Mouse (Mus musculus) heart, embryonic 10.5 days (tissue): ENCODE measurements at regions not wholly inside any gene's neighbourhood (a gene's known extent, or its start where the extent isn't known, plus 50 kb on each side); places are given as distances from the start of the nearest gene placed in this dataset.

ENCODE experiments used
- DNase-seq: peaks from one replicate; pipeline ENCODE4 v3.0.0-alpha.2; 2017; ENCODE audit warnings: low spot score
- H3K27ac ChIP-seq: fragments of 300-500 bp; sonication (generic); 2 replicates; pipeline ENCODE4 v1.5.1; 2016; ENCODE audit warnings: mild to moderate bottlenecking
- H3K27me3 ChIP-seq: fragments of 300-500 bp; sonication (generic); 2 replicates; pipeline ENCODE4 v1.6.1; 2016; ENCODE audit warnings: mild to moderate bottlenecking; ENCODE audit not compliant: poor library complexity, insufficient read depth, severe bottlenecking
- H3K36me3 ChIP-seq: fragments of 300-500 bp; sonication (generic); 2 replicates; pipeline ENCODE4 v1.6.1; 2016; ENCODE audit warnings: mild to moderate bottlenecking, moderate library complexity
- H3K4me1 ChIP-seq: fragments of 300-500 bp; sonication (generic); 2 replicates; pipeline ENCODE4 v1.6.1; 2016; ENCODE audit warnings: mild to moderate bottlenecking
- H3K4me3 ChIP-seq: fragments of 300-500 bp; sonication (generic); 2 replicates; pipeline ENCODE4 v1.5.1; 2016; ENCODE audit warnings: mild to moderate bottlenecking, moderate library complexity
- H3K9me3 ChIP-seq: fragments of 300-500 bp; sonication (generic); 2 replicates; pipeline ENCODE4 v1.6.1; 2016; ENCODE audit warnings: mild to moderate bottlenecking, moderate library complexity
- WGBS: fragments of 180-500 bp; shearing (Covaris S2); methylation state at CpG from one replicate; pipeline ENCODE4 v1.1.7; 2016; 5-methylcytosine and 5-hydroxymethylcytosine counted together

DNA sequence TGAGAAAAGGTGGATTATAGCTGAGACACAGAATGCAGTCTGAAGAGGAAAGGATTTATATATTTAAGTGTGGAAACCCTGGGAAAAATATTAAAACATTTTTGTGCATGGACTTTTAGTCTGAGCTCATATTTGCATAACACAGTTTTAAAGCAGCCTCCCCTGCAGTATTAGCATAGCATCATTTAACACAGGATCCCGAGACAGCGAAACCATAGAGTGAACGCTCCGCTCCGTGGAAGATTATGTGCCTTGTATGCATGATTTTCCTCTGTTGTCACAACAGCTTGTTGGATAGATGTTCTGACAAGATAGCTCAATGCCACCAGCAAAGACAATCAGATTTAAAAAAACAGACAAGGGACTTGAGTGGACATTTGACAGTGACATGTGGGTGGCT lies 86.1 kb upstream of the Kif2a start:
- 93% methylated on average over 5 of the region's 5 CpGs for WGBS

DNA sequence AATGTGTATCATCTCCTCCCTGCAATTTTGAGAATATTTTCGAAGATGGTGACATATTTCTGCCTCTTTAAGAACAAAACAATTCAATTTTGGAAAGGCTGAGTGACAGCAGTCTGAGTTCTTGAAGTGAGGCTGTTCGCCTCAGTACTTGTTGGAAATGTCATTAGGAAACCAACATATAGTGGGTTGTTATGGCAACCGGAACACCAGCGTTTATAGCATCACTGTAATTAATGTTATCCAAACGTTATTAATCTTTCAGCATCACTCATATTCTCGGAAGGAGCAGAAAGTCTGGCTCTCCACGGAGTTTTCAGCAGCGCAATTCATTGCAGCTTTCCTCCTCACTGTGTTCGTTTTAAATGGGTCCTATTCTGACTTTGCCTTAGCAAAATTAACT lies 85.6 kb upstream of the Kif2a start:
- H3K27ac ChIP-seq, result no peak overlapping the region
- no peak for DNase-seq
- WGBS, result 72% methylated on average over 9 of the region's 9 CpGs
- no peak overlapping the region for H3K4me3 ChIP-seq
- no peaks in the 10 kb centered on the region for H3K4me1 ChIP-seq
- H3K27me3 ChIP-seq, result no peaks in the 10 kb centered on the region
- H3K9me3 ChIP-seq, result no peaks in the 10 kb centered on the region
- H3K36me3 ChIP-seq, result no peaks in the 10 kb centered on the region

More for the DNA sequence above, 86.1 kb upstream of the Kif2a start:
- H3K36me3 ChIP-seq, result no peaks in the 10 kb centered on the region
- no peaks in the 10 kb centered on the region for H3K27me3 ChIP-seq
- no peaks in the 10 kb centered on the region for H3K4me1 ChIP-seq
- H3K9me3 ChIP-seq, result no peaks in the 10 kb centered on the region
- DNase-seq, result no peak
- no peak overlapping the region for H3K4me3 ChIP-seq
- no peak overlapping the region for H3K27ac ChIP-seq

- Histone ChIP-seq H3K27ac (no peak overlapping the region), H3K27me3 (no peaks in the 10 kb centered on the region), H3K4me1 (no peaks in the 10 kb centered on the region), H3K9me3 (no peaks in the 10 kb centered on the region), H3K36me3 (no peaks in the 10 kb centered on the region), H3K4me3 (no peak overlapping the region)
- 64% methylated on average over 1 of the region's 1 CpGs for WGBS
- no peak for DNase-seq
Measured at GRCm38 (mm10) chr13:107105510-107105909, 83.6 kb upstream of the Kif2a start.

DNA sequence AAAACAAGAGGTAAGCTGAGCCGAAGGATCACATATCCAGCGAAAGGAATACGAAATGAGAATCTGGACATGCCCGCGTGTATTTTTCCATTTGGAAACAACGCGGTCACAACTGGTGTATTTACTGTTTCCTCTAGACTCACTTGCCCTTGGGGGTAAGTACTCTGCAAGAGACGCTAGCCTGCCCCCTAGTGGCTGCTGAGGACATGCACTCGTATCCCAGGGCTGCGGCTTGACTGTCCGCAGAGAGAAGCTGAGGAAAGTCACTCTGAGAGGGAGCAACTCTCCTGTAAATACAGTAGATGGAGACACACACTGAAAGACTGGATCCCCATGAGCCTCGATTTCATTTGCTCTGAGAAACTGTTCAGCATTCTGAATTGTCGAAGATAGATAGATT lies 79.7 kb upstream of the Kif2a start:
- no peaks in the 10 kb centered on the region for H3K9me3 ChIP-seq
- no peaks in the 10 kb centered on the region for H3K36me3 ChIP-seq
- peak overlapping the region; percentile 67; the same call in 1 of the 2 replicates for H3K27ac ChIP-seq
- H3K4me3 ChIP-seq, result peak overlapping the region; percentile 40
- H3K27me3 ChIP-seq, result no peaks in the 10 kb centered on the region
- no peaks in the 10 kb centered on the region; the same call in 1 of the 2 replicates for H3K4me1 ChIP-seq
- DNase-seq, result peak; percentile 93
- WGBS, result 17% methylated on average over 13 of the region's 13 CpGs

DNA sequence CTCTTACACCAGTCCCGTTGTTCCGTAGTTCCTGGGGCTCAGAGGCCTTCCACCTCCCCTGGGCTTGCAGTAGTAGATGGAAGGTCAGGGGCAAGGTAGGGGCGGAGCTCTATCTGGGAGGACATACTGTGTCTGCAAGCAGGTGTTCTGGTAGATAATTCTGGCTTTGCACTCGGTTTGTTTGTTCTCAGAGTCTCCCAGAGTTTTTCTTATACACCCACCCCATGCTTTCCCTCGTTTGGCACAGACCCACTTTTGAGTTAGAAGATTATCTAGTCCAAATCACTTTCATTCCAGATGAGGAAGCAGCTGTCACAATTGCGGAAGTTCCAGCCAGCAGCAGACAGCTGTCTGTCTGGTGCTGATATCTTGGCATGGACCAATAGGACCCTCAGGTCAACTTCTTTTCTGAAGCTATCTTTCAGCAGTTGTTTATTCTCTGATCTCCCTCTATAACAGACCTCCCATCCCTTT lies 79.0 kb upstream of the Kif2a start:
- peak; percentile 93 for DNase-seq
- no peak overlapping the region for H3K4me3 ChIP-seq
- H3K36me3 ChIP-seq, result no peaks in the 10 kb centered on the region
- H3K27me3 ChIP-seq, result no peaks in the 10 kb centered on the region
- peaks cover 2% of the 10 kb centered on the region for H3K4me1 ChIP-seq
- no peaks in the 10 kb centered on the region for H3K9me3 ChIP-seq
- H3K27ac ChIP-seq, result peak overlapping the region; percentile 69; the same call in 1 of the 2 replicates
- 36% methylated on average over 6 of the region's 6 CpGs for WGBS

- Histone ChIP-seq H3K4me1 (peaks cover 9% of the 10 kb centered on the region), H3K9me3 (no peaks in the 10 kb centered on the region), H3K36me3 (no peaks in the 10 kb centered on the region), H3K4me3 (no peak overlapping the region), H3K27ac (peak overlapping the region; percentile 69; the same call in 1 of the 2 replicates), H3K27me3 (no peaks in the 10 kb centered on the region)
- no peak for DNase-seq
- 65% methylated on average over 3 of the region's 3 CpGs for WGBS
Measured at GRCm38 (mm10) chr13:107100116-107100515, 78.2 kb upstream of the Kif2a start.

- H3K27me3 ChIP-seq, result no peaks in the 10 kb centered on the region
- DNase-seq, result no peak
- no peaks in the 10 kb centered on the region for H3K36me3 ChIP-seq
- 82% methylated on average over 4 of the region's 4 CpGs for WGBS
- H3K9me3 ChIP-seq, result no peaks in the 10 kb centered on the region
- H3K27ac ChIP-seq, result no peak overlapping the region; the same call in 1 of the 2 replicates
- peaks cover 22% of the 10 kb centered on the region for H3K4me1 ChIP-seq
- H3K4me3 ChIP-seq, result no peak overlapping the region
Measured at GRCm38 (mm10) chr13:107097005-107097404, 75.1 kb upstream of the Kif2a start.

DNA sequence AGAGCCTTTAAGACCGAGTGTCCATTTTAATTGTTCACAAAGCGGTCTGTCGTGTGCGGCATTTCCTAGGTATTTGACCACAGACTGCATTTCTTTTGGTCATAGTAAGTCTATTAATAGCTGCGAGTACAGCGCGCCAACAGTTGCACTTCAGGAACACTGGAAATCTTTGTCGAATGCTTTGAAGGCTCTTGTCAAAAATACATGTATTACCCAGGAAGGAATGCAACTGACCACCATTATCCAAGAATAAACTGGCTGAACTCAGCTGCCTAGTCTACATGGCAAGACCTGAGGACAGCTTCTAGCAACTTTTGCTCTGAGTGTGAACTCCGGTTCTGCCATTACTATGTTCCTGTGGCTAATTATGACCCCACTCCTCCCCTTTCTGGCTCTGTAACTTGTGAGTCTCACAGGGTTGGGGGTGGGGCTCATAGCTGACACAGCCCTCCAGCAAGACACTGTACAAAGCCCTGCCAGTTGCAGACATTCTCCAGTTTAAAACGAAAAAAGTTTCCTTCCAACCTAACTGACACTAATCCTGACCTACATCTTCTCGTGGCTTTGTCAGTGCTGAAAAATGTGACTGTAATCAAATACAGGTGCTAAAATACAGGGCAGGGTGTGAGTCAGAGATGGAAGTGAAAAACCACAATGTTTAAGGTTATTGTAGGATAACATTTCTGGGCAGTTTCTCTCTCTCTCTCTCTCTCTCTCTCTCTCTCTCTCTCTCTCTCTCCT lies 73.2 kb upstream of the Kif2a start:
- DNase-seq, result no peak
- Histone ChIP-seq H3K9me3 (no peaks in the 10 kb centered on the region), H3K27me3 (no peaks in the 10 kb centered on the region), H3K36me3 (no peaks in the 10 kb centered on the region), H3K4me1 (peaks cover 22% of the 10 kb centered on the region), H3K27ac (peak overlapping the region; percentile 76), H3K4me3 (no peak overlapping the region)
- 59% methylated on average over 11 of the region's 11 CpGs for WGBS

GRCm38 (mm10) chr13:107094487-107094886 lies 72.6 kb upstream of the Kif2a start:
- Histone ChIP-seq H3K27me3 (no peaks in the 10 kb centered on the region), H3K4me3 (no peak overlapping the region), H3K36me3 (no peaks in the 10 kb centered on the region), H3K9me3 (no peaks in the 10 kb centered on the region), H3K27ac (peak overlapping the region; percentile 76), H3K4me1 (peaks cover 22% of the 10 kb centered on the region)
- no peak for DNase-seq
- 70% methylated on average over 11 of the region's 11 CpGs for WGBS

- H3K9me3 ChIP-seq, result no peaks in the 10 kb centered on the region
- no peak overlapping the region for H3K4me3 ChIP-seq
- no peak for DNase-seq
- 83% methylated on average over 2 of the region's 2 CpGs for WGBS
- H3K27me3 ChIP-seq, result no peaks in the 10 kb centered on the region
- H3K36me3 ChIP-seq, result no peaks in the 10 kb centered on the region
- H3K27ac ChIP-seq, result no peak overlapping the region
- H3K4me1 ChIP-seq, result peaks cover 22% of the 10 kb centered on the region
Measured at GRCm38 (mm10) chr13:107093683-107094082, 71.8 kb upstream of the Kif2a start.

- H3K9me3 ChIP-seq, result no peaks in the 10 kb centered on the region
- no peak for DNase-seq
- no peaks in the 10 kb centered on the region for H3K36me3 ChIP-seq
- no peak overlapping the region for H3K27ac ChIP-seq
- H3K27me3 ChIP-seq, result no peaks in the 10 kb centered on the region
- H3K4me3 ChIP-seq, result no peak overlapping the region
- H3K4me1 ChIP-seq, result no peaks in the 10 kb centered on the region; the same call in 1 of the 2 replicates
- WGBS, result 49% methylated on average over 1 of the region's 1 CpGs
Measured at GRCm38 (mm10) chr13:107088198-107088597, 66.3 kb upstream of the Kif2a start.

- peak; percentile 78 for DNase-seq
- no peak overlapping the region for H3K27ac ChIP-seq
- H3K4me1 ChIP-seq, result no peaks in the 10 kb centered on the region; the same call in 1 of the 2 replicates
- no peaks in the 10 kb centered on the region for H3K9me3 ChIP-seq
- H3K27me3 ChIP-seq, result no peaks in the 10 kb centered on the region
- 63% methylated on average over 6 of the region's 6 CpGs for WGBS
- H3K36me3 ChIP-seq, result no peaks in the 10 kb centered on the region
- H3K4me3 ChIP-seq, result no peak overlapping the region
Measured at GRCm38 (mm10) chr13:107087355-107087754, 65.4 kb upstream of the Kif2a start.

DNA sequence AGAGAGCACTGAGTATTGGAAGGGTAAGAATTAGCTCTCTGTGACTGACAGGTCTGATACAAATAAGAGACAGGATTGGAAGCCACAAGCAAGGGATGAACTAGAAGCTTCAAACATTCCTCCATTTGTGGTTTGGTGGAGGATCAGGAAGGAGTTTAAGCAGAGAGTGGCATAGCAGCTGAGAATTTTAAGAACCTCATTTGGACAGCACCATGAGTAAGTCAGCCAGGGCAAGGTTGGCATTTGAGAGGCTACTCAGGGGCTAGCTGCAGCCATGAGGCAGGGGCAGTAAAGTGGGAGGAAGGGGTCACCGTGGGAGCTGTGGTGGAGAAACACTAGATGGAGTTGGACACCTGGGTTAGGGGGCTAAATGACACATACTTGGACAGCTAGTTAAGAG lies 56.2 kb upstream of the Kif2a start:
- Histone ChIP-seq H3K4me3 (no peak overlapping the region), H3K9me3 (no peaks in the 10 kb centered on the region), H3K36me3 (no peaks in the 10 kb centered on the region), H3K27me3 (no peaks in the 10 kb centered on the region), H3K27ac (no peak overlapping the region), H3K4me1 (peaks cover 6% of the 10 kb centered on the region)
- 84% methylated on average over 1 of the region's 1 CpGs for WGBS
- peak; percentile 22 for DNase-seq
